Mouse (Mus musculus) cerebellum, postnatal 25 days (tissue): ENCODE results near the gene Igfbp3.
"Not testable (repeated sequence)": the region's sequence is repeated elsewhere in the genome, so short reads cannot be mapped to it uniquely, and the experiment has no call there.

Experiments
- DNase-seq, 2 experiments: peaks; one replicate each; pipeline ENCODE4 v3.0.0; 2021; ENCODE audit warnings: mixed read lengths in 2 of 2

The Igfbp3 gene

GRCm38 (mm10) chr11:7213501-7214341 lies at the start of gene Igfbp3:
Gene Igfbp3 (minus strand): TSS chr11:7213923.
- peak; percentile 76 to 86 for DNase-seq

- DNase-seq, result no peak
Observed at GRCm38 (mm10) chr11:7250870-7251269, 37.1 kb upstream of the Igfbp3 start.

GRCm38 (mm10) chr11:7250415-7250814 lies 36.7 kb upstream of the Igfbp3 start:
- no peak for DNase-seq

GRCm38 (mm10) chr11:7244782-7245181 lies 31.1 kb upstream of the Igfbp3 start:
- no peak for DNase-seq

- DNase-seq, result no peak
Observed at GRCm38 (mm10) chr11:7239041-7239740, 25.5 kb upstream of the Igfbp3 start.

- DNase-seq, result no peak
Observed at GRCm38 (mm10) chr11:7238546-7238945, 24.8 kb upstream of the Igfbp3 start.

GRCm38 (mm10) chr11:7237712-7238111 lies 24.0 kb upstream of the Igfbp3 start:
- DNase-seq, result no peak

GRCm38 (mm10) chr11:7236751-7237150 lies 23.0 kb upstream of the Igfbp3 start:
- no peak for DNase-seq

- DNase-seq, result no peak
Observed at GRCm38 (mm10) chr11:7234981-7235609, 21.4 kb upstream of the Igfbp3 start.

- no peak for DNase-seq
Observed at GRCm38 (mm10) chr11:7234436-7234835, 20.7 kb upstream of the Igfbp3 start.

GRCm38 (mm10) chr11:7233333-7233732 lies 19.6 kb upstream of the Igfbp3 start:
- DNase-seq, result no peak

GRCm38 (mm10) chr11:7231958-7232357 lies 18.2 kb upstream of the Igfbp3 start:
- DNase-seq, result no peak

- DNase-seq, result no peak
Observed at GRCm38 (mm10) chr11:7230000-7230399, 16.3 kb upstream of the Igfbp3 start.

- DNase-seq, result no peak
Observed at GRCm38 (mm10) chr11:7228107-7228506, 14.4 kb upstream of the Igfbp3 start.

GRCm38 (mm10) chr11:7226810-7227550 lies 13.3 kb upstream of the Igfbp3 start:
- DNase-seq, result no peak

GRCm38 (mm10) chr11:7226200-7226599 lies 12.5 kb upstream of the Igfbp3 start:
- peak; percentile 50 to 67 for DNase-seq

- not testable (repeated sequence) for DNase-seq
Observed at GRCm38 (mm10) chr11:7221826-7222225, 8.1 kb upstream of the Igfbp3 start.

- DNase-seq, result peak; percentile 75 to 86
Observed at GRCm38 (mm10) chr11:7215703-7216102, 2.0 kb upstream of the Igfbp3 start.

GRCm38 (mm10) chr11:7214761-7215160 lies 1.0 kb upstream of the Igfbp3 start:
- DNase-seq, result peak; percentile 52 to 76

GRCm38 (mm10) chr11:7214342-7214660 lies 578 bp upstream of the Igfbp3 start:
- DNase-seq, result no peak

- DNase-seq, result no peak
Observed at GRCm38 (mm10) chr11:7213161-7213500, 592 bp downstream of the Igfbp3 start.

- no peak for DNase-seq
Observed at GRCm38 (mm10) chr11:7212126-7212798, 1.5 kb downstream of the Igfbp3 start.

GRCm38 (mm10) chr11:7211211-7211610 lies 2.5 kb downstream of the Igfbp3 start:
- peak; percentile 30 to 55 for DNase-seq
